Mouse (Mus musculus) testis, adult 2 months (tissue): Measurements from ENCODE around the gene Cdc20.

Experiments used
- CTCF ChIP-seq: fragments of 200-500 bp; IDR thresholded peaks from 2 replicates; pipeline ENCODE4 v1.5.1; 2012; ENCODE audit warnings: low read depth, mild to moderate bottlenecking, inconsistent platforms, low read length, moderate library complexity; ENCODE audit not compliant: control insufficient read depth, insufficient read depth, insufficient replicate concordance
- POLR2A ChIP-seq: fragments of 200-500 bp; IDR thresholded peaks from 2 replicates; pipeline ENCODE4 v1.6.1; 2012; ENCODE audit warnings: low read depth, mild to moderate bottlenecking, inconsistent platforms, low read length, moderate library complexity; ENCODE audit not compliant: control insufficient read depth

DNA sequence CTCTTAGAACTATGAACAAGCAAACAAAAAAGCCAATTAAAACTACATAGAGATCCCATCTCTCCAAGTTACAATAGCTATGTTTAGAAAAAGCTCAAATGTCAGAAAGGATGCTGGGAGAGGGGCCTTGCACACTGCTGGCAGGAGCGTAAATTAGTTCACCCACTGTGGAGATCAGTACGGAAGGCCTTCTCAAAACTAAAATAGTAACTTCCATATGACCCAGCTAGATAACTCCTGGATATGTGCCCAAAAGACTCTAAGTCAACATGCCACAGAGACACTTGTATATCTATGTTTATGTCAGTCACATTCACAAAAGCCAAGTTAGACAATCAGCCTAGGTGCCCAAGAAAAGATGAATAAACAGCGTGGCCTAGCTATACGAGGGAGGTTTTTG is 41.9 kb downstream of the Cdc20 start:
- TF ChIP-seq POLR2A (no peak), CTCF (no peak)
